Mouse (Mus musculus) thymus, postnatal 0 days (tissue): ENCODE data around the gene Tmem183a. TPM values are rescaled to one million over a fixed set of nuclear protein-coding genes. Genes with fewer than 3 reads are reported as not detected.

Experiments used
- DNase-seq: peaks from one replicate; pipeline ENCODE4 v3.0.0-alpha.2; 2015; ENCODE audit warnings: low spot score
- polyA plus RNA-seq: library from polyadenylated mRNA; unstranded; fragments of >200 nt; fragmentation: Nextera tagmentation; extraction: Ambion mirVana; gene quantifications from 2 replicates; pipeline ENCODE4 v1.2.1, GENCODE M21; 2015

Gene Tmem183a
- 58.0 and 64.3 TPM in 2 replicates for polyA plus RNA-seq

GRCm38 (mm10) chr1:134361857-134362212 lies at the start of gene Tmem183a:
TSS of gene Tmem183a (minus strand) at chr1:134361979.
- peak; percentile 97 for DNase-seq

- DNase-seq: no peak
Measured at GRCm38 (mm10) chr1:134408080-134408479, 46.3 kb upstream of the Tmem183a start.

GRCm38 (mm10) chr1:134406414-134406771 lies 44.6 kb upstream of the Tmem183a start:
- no peak for DNase-seq

GRCm38 (mm10) chr1:134405509-134406413 lies 44.0 kb upstream of the Tmem183a start, which contains the start of gene Cyb5r1:
TSS of gene Cyb5r1 (plus strand) at chr1:134405559.
- DNase-seq: peak; percentile 82

GRCm38 (mm10) chr1:134399735-134400134 lies 38.0 kb upstream of the Tmem183a start:
- no peak for DNase-seq

GRCm38 (mm10) chr1:134398210-134398609 lies 36.4 kb upstream of the Tmem183a start:
- no peak for DNase-seq

- no peak for DNase-seq
Measured at GRCm38 (mm10) chr1:134393827-134394226, 32.0 kb upstream of the Tmem183a start.

- DNase-seq: no peak
Measured at GRCm38 (mm10) chr1:134385666-134386065, 23.9 kb upstream of the Tmem183a start, which contains the start of gene 4933406M09Rik. TSS of gene 4933406M09Rik (plus strand) at chr1:134385940.

- DNase-seq: no peak
Measured at GRCm38 (mm10) chr1:134385176-134385575, 23.4 kb upstream of the Tmem183a start.

- no peak for DNase-seq
Measured at GRCm38 (mm10) chr1:134384581-134384980, 22.8 kb upstream of the Tmem183a start.

GRCm38 (mm10) chr1:134381795-134382625 lies 20.2 kb upstream of the Tmem183a start:
- DNase-seq: no peak

- DNase-seq: no peak
Measured at GRCm38 (mm10) chr1:134381051-134381450, 19.3 kb upstream of the Tmem183a start.

- no peak for DNase-seq
Measured at GRCm38 (mm10) chr1:134374124-134374523, 12.3 kb upstream of the Tmem183a start.

GRCm38 (mm10) chr1:134368777-134369337 lies 7.1 kb upstream of the Tmem183a start:
- DNase-seq: peak; percentile 50

GRCm38 (mm10) chr1:134365491-134365890 lies 3.7 kb upstream of the Tmem183a start:
- no peak for DNase-seq

- no peak for DNase-seq
Measured at GRCm38 (mm10) chr1:134363194-134363593, 1.4 kb upstream of the Tmem183a start.

- DNase-seq: peak; percentile 8
Measured at GRCm38 (mm10) chr1:134361195-134361856, 453 bp downstream of the Tmem183a start.

GRCm38 (mm10) chr1:134360656-134361055 lies 1.1 kb downstream of the Tmem183a start:
- no peak for DNase-seq

- no peak for DNase-seq
Measured at GRCm38 (mm10) chr1:134357461-134357860, 4.3 kb downstream of the Tmem183a start.

- DNase-seq: no peak
Measured at GRCm38 (mm10) chr1:134353326-134353725, 8.5 kb downstream of the Tmem183a start.

GRCm38 (mm10) chr1:134347791-134348190 lies 14.0 kb downstream of the Tmem183a start:
- no peak for DNase-seq
